Mouse (Mus musculus) liver, embryonic 15.5 days (tissue): ENCODE data around the gene Vezf1. TPM values are rescaled to one million over a fixed set of nuclear protein-coding genes. Genes with fewer than 3 reads are reported as not detected.
"Not testable (repeated sequence)": the region's sequence is repeated elsewhere in the genome, so short reads cannot be mapped to it uniquely, and the experiment has no call there.

ENCODE experiments used
- ATAC-seq: fragments of 200-750 bp; cut with Nextera tagmentation; 2 replicates; pipeline ENCODE4 v1.8.0; 2017; ENCODE audit warnings: moderate number of reproducible peaks, mild to moderate bottlenecking, moderate library complexity; ENCODE audit not compliant: insufficient read depth
- H3K27ac ChIP-seq: fragments of 300-500 bp; sonication (generic); replicated peaks from 2 replicates; pipeline ENCODE4 v1.5.1; 2015; ENCODE audit warnings: mild to moderate bottlenecking, inconsistent platforms
- H3K27me3 ChIP-seq: fragments of 300-500 bp; sonication (generic); 2 replicates; pipeline ENCODE4 v1.6.1; 2015; ENCODE audit warnings: mild to moderate bottlenecking, inconsistent platforms
- H3K36me3 ChIP-seq: fragments of 300-500 bp; sonication (generic); replicated peaks from 2 replicates; pipeline ENCODE4 v1.6.1; 2015; ENCODE audit warnings: moderate library complexity, mild to moderate bottlenecking, inconsistent platforms
- H3K4me1 ChIP-seq: fragments of 300-500 bp; sonication (generic); replicated peaks from 2 replicates; pipeline ENCODE4 v1.6.1; 2015; ENCODE audit warnings: inconsistent platforms
- H3K4me2 ChIP-seq: fragments of 300-500 bp; sonication (generic); 2 replicates; pipeline ENCODE4 v1.6.1; 2015; ENCODE audit warnings: moderate library complexity, mild to moderate bottlenecking, inconsistent platforms
- H3K4me3 ChIP-seq: fragments of 300-500 bp; sonication (generic); replicated peaks from 2 replicates; pipeline ENCODE4 v1.5.1; 2015; ENCODE audit warnings: mild to moderate bottlenecking, inconsistent platforms
- H3K9ac ChIP-seq: fragments of 300-500 bp; sonication (generic); 2 replicates; pipeline ENCODE4 v1.6.1; 2015; ENCODE audit warnings: moderate library complexity, mild to moderate bottlenecking, inconsistent platforms
- H3K9me3 ChIP-seq: fragments of 300-500 bp; sonication (generic); replicated peaks from 2 replicates; pipeline ENCODE4 v1.6.1; 2016; ENCODE audit warnings: inconsistent platforms
- WGBS: fragments of 180-500 bp; shearing (Covaris S2); methylation state at CpG from one replicate; pipeline ENCODE4 v1.1.7; 2015; ENCODE audit warnings: mixed read lengths; ENCODE audit not compliant: insufficient replicate concordance; 5-methylcytosine and 5-hydroxymethylcytosine counted together
- polyA plus RNA-seq: library from polyadenylated mRNA; unstranded; fragments of >200 nt; fragmentation: Nextera tagmentation; extraction: Ambion mirVana; gene quantifications from 2 replicates; pipeline ENCODE4 v1.2.1, GENCODE M21; 2015

Gene Vezf1
- polyA plus RNA-seq, 1 experiment from 2014 or later, result 8.3 TPM

DNA sequence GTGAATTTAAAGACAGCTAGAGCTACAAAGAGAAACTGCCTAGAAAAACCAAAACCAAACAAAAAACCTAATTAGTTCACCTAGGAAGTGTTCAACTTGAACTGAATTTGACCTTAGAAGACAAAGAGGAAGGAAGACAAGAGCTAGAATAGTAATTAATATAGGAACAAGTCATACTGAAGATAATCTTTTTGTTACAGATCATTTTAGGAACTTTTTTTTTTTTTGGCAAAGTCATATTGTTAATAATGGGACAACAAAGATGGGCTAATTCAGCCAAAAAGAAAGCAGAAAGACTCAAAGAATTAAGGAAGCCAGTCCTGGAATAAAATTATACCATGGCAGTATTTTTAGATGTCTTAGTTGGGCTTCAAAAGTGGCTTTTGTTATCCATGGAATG is 23.8 kb upstream of the Vezf1 start:
- no peak for ATAC-seq
- Histone ChIP-seq H3K4me1 (peaks cover 20% of the 10 kb centered on the region), H3K4me3 (no peak overlapping the region), H3K9me3 (no peaks in the 10 kb centered on the region), H3K27ac (no peak overlapping the region), H3K4me2 (no peak overlapping the region), H3K36me3 (peaks cover 4% of the 10 kb centered on the region), H3K9ac (no peak overlapping the region), H3K27me3 (no peaks in the 10 kb centered on the region)

DNA sequence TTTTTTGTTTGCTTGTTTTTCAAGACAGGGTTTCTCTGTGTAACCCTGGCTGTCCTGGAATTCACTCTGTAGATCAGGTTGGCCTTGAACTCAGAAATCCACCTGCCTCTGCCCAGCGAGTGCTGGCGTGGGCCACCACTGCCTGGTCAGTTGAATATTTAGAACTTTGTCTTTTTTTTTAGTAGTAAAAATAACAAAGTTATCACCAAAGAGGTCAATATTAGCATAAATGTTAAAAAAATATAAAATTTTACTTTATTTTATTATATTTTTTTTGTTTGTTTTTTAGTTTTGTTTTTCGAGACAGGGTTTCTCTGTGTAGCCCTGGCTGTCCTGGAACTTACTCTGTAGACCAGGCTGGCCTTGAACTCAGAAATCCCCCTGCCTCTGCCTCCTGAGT is 22.9 kb upstream of the Vezf1 start:
- WGBS, result 87% methylated on average over 3 of the region's 3 CpGs
- H3K9ac ChIP-seq, result not testable (repeated sequence)
- peak overlapping the region; percentile 100 for H3K27ac ChIP-seq

DNA sequence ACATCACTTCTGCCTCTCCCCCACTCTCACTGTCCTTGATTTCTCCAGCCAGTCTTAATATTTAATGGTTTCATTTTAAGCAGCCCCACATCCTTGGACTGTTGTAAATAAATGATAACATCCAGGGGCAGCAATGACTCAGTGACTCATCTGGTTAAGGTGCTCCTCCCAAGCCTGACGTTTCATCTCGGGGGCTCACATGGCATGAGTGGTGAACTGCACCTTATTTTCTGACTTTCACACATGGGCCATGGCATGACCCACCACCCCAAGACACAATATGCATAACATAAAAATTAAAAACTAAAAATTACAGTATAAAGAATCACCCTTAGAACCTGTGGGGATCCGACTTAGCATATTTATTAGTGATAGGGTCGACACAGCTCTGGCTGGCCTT is 22.2 kb upstream of the Vezf1 start:
- 48% methylated on average over 4 of the region's 4 CpGs for WGBS
- Histone ChIP-seq H3K4me1 (peaks cover 31% of the 10 kb centered on the region), H3K27ac (peak overlapping the region; percentile 100), H3K36me3 (peaks cover 20% of the 10 kb centered on the region), H3K4me2 (peak overlapping the region; percentile 75), H3K4me3 (peak overlapping the region; percentile 100), H3K9me3 (no peaks in the 10 kb centered on the region), H3K9ac (peak overlapping the region; percentile 70), H3K27me3 (no peaks in the 10 kb centered on the region)
- ATAC-seq, result peak; percentile 38

More for the DNA sequence above, 22.9 kb upstream of the Vezf1 start:
- H3K27me3 ChIP-seq, ATAC-seq, H3K4me3 ChIP-seq, H3K9me3 ChIP-seq: not testable (repeated sequence)
- H3K36me3 ChIP-seq, result peaks cover 12% of the 10 kb centered on the region
- H3K4me2 ChIP-seq, result peak overlapping the region; percentile 75
- peaks cover 27% of the 10 kb centered on the region for H3K4me1 ChIP-seq

DNA sequence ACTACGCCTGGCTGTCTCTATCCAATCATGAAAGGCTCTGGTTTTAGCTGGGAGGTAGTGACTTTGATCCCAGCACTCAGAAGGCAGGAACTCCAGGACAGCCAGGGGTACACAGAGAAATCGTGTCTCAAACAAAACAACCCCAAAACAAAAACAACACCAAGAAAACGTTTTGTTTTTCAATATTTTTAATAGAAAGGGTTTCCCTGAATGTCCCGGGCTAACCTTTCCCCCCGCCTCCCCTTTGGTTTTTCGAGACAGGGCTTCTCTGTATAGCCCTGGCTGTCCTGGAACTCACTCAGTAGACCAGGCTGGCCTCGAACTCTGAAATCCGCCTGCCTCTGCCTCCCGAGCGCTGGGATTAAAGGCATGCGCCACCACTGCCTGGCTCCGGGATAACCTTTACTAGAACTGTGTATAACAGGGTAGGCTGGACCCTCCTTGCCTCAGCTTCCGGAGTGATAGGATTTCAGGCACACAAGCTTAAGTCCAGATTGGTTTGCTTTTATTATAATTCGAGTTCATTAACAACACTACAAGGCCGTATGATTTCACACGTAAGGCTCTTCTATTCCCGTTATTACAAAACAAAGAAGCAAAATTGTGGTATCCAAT is 21.6 kb upstream of the Vezf1 start:
- H3K27me3 ChIP-seq, result no peaks in the 10 kb centered on the region
- H3K27ac ChIP-seq, result peak overlapping the region; percentile 100
- ATAC-seq, result no peak
- H3K9ac ChIP-seq, result peak overlapping the region; percentile 70
- H3K36me3 ChIP-seq, result peaks cover 23% of the 10 kb centered on the region
- H3K4me1 ChIP-seq, result peaks cover 34% of the 10 kb centered on the region
- no peaks in the 10 kb centered on the region for H3K9me3 ChIP-seq
- H3K4me3 ChIP-seq, result peak overlapping the region; percentile 100
- H3K4me2 ChIP-seq, result peak overlapping the region; percentile 75
- 31% methylated on average over 17 of the region's 17 CpGs for WGBS

DNA sequence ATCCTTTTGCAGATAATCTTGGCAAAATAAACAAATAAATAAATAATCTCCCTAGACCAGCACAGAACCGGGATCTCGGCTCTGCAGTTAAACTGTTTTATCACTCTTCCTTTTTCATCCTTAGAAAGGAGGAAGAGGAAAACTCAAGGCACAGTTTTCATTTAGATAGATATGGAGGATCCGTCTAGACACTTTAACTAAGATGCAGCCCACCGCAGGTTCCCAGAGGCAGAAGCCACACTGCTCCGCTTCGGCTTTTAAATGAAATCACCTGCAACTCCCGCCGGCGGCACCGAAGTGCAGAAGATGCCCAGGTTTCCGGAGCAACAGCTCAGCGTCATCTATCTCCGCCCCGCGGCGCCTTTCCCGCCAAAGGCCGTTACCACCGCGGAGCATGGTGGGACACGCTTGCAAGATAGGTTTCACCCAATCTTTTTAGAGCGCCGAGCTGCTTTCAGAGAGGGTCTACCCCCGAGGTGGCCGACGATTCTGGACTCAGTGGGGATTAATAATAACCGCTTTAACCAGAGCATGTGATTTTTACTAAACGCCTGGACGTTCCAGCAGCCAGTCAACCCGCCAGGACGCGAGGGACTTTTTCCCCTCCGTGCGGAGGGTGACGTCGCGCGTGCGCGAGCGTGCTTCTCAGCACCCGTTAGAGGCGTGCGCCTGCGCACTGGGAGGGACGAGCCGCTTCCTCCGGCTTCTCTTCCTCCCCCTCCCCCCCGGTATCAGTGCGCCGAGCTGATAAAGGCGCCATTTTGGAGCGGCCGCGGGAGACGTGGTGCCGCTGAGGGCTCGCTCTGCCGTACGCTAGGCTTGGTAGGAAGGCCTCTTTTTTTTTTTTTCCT is 20.9 kb upstream of the Vezf1 start, which contains the start of gene Srsf1:
Gene Srsf1 (plus strand): TSS at position 430 of the 851 bp plus-strand sequence.
- H3K9ac ChIP-seq, result peak within 1 kb of the TSS; percentile 100
- H3K4me3 ChIP-seq, result peak within 1 kb of the TSS; percentile 100
- H3K4me1 ChIP-seq, result peaks cover 34% of the 10 kb centered on the region
- peak; percentile 86 for ATAC-seq
- peaks cover 27% of the 10 kb centered on the region for H3K36me3 ChIP-seq
- no peaks in the 10 kb centered on the region for H3K27me3 ChIP-seq
- under 1% methylated on average over 60 of the region's 60 CpGs for WGBS
- H3K9me3 ChIP-seq, result no peaks in the 10 kb centered on the region
- peak within 1 kb of the TSS; percentile 75 for H3K4me2 ChIP-seq
- peak within 1 kb of the TSS; percentile 100 for H3K27ac ChIP-seq

DNA sequence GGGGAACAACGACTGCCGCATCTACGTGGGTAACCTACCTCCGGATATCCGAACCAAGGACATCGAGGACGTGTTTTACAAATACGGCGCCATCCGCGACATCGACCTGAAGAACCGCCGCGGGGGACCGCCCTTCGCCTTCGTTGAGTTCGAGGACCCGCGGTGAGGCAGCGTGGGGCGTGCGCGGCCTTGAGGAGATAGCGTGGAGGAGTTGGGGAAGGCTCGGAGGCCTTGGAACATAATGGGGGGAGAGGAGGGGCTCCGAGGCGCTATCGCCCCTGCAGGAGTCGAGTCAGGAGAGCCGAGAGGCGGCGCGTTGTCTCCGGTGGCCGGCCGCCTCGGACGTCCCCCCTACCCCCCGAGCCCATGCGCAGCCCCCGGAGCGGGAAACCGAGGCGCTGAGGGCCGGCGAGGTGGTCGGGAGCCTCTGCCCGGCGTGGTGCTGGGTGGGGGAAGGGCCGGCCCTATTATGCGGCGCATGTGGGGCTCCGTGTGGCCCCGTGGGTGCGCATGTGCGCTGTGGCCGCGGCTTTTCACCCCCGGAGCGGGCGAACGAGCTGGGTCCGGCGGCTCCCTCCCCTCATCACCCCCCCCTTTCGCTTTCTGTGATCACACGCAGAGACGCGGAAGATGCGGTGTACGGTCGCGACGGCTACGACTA is 20.1 kb upstream of the Vezf1 start:
- Histone ChIP-seq H3K9ac (peak overlapping the region; percentile 100), H3K27ac (peak overlapping the region; percentile 100), H3K4me3 (peak overlapping the region; percentile 100), H3K4me2 (peak overlapping the region; percentile 75), H3K4me1 (peaks cover 39% of the 10 kb centered on the region), H3K36me3 (peaks cover 35% of the 10 kb centered on the region), H3K27me3 (no peaks in the 10 kb centered on the region), H3K9me3 (no peaks in the 10 kb centered on the region)
- WGBS, result under 1% methylated on average over 69 of the region's 76 CpGs
- ATAC-seq, result peak; percentile 39

DNA sequence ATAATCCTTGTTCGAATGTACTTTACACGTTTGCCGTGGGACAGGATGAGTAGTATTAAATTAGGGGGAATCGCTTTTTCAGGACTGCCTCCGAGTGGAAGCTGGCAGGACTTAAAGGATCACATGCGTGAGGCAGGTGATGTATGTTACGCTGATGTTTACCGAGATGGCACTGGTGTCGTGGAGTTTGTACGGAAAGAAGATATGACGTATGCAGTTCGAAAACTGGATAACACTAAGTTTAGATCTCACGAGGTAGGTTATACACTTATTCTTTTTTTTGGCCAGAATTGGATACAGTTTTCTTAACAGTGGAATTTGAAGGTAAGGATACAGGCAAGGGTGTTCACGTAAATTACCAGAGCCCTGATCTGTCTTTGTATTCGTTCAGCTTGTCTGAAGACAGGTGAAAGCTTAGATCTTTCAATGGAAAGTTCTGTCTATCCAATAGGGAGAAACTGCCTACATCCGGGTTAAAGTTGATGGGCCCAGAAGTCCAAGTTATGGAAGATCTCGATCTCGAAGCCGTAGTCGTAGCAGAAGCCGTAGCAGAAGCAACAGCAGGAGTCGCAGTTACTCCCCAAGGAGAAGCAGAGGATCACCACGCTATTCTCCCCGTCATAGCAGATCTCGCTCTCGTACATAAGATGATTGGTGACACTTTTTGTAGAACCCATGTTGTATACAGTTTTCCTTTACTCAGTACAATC is 19.0 kb upstream of the Vezf1 start:
- Histone ChIP-seq H3K4me2 (peak overlapping the region; percentile 75), H3K9me3 (no peaks in the 10 kb centered on the region), H3K4me3 (peak overlapping the region; percentile 100), H3K4me1 (peaks cover 39% of the 10 kb centered on the region), H3K27me3 (no peaks in the 10 kb centered on the region), H3K9ac (peak overlapping the region; percentile 100), H3K36me3 (peaks cover 42% of the 10 kb centered on the region), H3K27ac (peak overlapping the region; percentile 100)
- ATAC-seq, result no peak
- WGBS, result 13% methylated on average over 26 of the region's 26 CpGs

DNA sequence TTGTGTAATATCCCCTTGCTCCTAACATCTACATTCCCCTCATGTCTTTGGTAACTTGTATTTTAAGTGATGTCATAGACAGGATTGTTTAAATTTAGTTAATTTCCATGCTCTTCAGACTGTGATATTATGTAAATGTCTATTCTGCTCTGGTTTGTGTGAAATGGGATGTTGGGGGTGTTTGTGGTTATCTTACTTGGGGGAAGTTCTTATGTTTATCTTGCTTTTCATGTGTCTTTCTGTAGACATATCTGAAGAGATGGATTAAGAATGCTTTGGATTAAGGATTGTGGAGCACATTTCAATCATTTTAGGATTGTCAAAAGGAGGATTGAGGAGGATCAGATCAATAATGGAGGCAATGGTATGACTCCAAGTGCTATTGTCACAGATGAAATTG is 18.3 kb upstream of the Vezf1 start:
- peak overlapping the region; percentile 75 for H3K4me2 ChIP-seq
- peaks cover 43% of the 10 kb centered on the region for H3K4me1 ChIP-seq
- H3K27me3 ChIP-seq, result no peaks in the 10 kb centered on the region
- no peaks in the 10 kb centered on the region for H3K9me3 ChIP-seq
- H3K36me3 ChIP-seq, result peaks cover 47% of the 10 kb centered on the region
- peak overlapping the region; percentile 100 for H3K4me3 ChIP-seq
- H3K27ac ChIP-seq, result peak overlapping the region; percentile 4; the same call in 1 of the 2 replicates
- H3K9ac ChIP-seq, result peak overlapping the region; percentile 100; the same call in 1 of the 2 replicates
- ATAC-seq, result no peak

DNA sequence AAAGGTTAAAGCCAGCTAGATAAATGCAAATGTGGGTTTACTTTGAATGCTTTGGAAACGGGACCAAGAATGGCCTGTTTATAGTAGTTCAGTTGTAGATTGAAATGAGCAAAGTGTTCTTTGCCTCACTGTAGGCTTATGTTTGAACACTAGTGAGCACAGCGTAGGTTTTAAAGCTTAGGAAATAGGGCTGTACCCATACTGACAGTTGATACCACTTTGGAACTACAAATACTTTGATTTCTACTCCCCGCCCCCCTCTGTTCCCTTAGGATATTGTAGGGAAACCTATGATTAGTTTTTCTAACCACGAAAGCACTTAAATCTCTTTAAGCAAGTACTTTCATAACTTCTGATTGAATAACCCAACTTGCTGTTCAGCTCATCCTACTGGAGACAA is 15.4 kb upstream of the Vezf1 start:
- peaks cover 60% of the 10 kb centered on the region for H3K36me3 ChIP-seq
- WGBS, result 83% methylated on average over 4 of the region's 4 CpGs
- no peak overlapping the region for H3K4me2 ChIP-seq
- no peak overlapping the region for H3K27ac ChIP-seq
- no peak overlapping the region for H3K4me3 ChIP-seq
- no peaks in the 10 kb centered on the region for H3K27me3 ChIP-seq
- ATAC-seq, result no peak
- no peaks in the 10 kb centered on the region for H3K9me3 ChIP-seq
- no peak overlapping the region for H3K9ac ChIP-seq
- peaks cover 26% of the 10 kb centered on the region for H3K4me1 ChIP-seq

DNA sequence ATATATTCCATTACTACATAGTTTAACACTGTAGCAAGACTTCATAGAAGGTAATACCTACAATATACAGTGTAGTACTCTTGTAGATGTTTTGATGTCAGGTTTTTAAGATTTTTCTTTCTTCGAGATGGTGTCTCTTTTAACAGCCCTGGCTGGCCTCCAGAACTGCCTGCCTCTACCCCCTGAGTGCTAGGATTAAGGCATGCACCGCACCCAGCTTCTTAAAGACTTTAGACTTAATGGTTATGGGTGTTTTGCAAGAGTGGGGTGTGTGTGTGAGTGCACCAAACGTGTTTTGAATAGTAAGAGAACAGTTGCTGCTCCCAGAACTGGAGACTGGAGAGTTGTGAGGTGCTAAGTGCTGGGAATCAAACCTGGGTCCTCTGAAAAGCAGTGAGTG is 14.3 kb upstream of the Vezf1 start:
- H3K4me1 ChIP-seq, result peaks cover 26% of the 10 kb centered on the region
- no peak overlapping the region for H3K9ac ChIP-seq
- no peak overlapping the region for H3K4me3 ChIP-seq
- H3K27ac ChIP-seq, result no peak overlapping the region
- peaks cover 60% of the 10 kb centered on the region for H3K36me3 ChIP-seq
- ATAC-seq, result no peak
- H3K9me3 ChIP-seq, result no peaks in the 10 kb centered on the region
- no peaks in the 10 kb centered on the region for H3K27me3 ChIP-seq
- no peak overlapping the region for H3K4me2 ChIP-seq
- WGBS, result 71% methylated on average over 3 of the region's 3 CpGs

DNA sequence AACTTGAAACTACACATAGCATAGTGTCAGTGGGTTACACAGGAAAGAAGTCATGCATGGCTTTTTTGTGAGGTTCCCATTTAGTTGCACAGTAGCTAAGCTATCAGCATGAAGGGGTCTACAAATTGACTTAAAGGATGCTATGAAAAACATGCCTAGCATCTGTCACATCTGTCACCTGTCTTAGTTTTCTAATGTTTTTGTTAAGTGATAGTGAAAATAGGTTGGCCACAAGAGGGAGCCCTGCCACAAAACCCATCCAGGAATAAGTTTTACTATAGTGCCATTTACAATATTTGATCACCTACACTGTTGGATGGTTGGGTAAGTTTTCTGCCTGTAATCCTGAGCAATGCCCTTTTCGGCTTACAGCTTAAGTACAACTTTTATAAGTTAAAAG is 13.5 kb upstream of the Vezf1 start:
- 77% methylated on average over 1 of the region's 1 CpGs for WGBS
- Histone ChIP-seq H3K4me3 (no peak overlapping the region), H3K4me1 (peaks cover 24% of the 10 kb centered on the region), H3K9me3 (no peaks in the 10 kb centered on the region), H3K9ac (no peak overlapping the region), H3K4me2 (no peak overlapping the region), H3K27ac (no peak overlapping the region), H3K36me3 (peaks cover 53% of the 10 kb centered on the region), H3K27me3 (no peaks in the 10 kb centered on the region)
- ATAC-seq, result no peak
